Mouse (Mus musculus) bone marrow macrophage, adult 2 months (primary cell): ENCODE measurements around the gene Prex1. TPM values are rescaled to one million over a fixed set of nuclear protein-coding genes. Genes with fewer than 3 reads are reported as not detected.
"Not testable (repeated sequence)": the region's sequence is repeated elsewhere in the genome, so short reads cannot be mapped to it uniquely, and the experiment has no call there.

Experiments
- H3K27ac ChIP-seq: 2 replicates; pipeline ENCODE4 v1.5.1; 2012; ENCODE audit warnings: low read depth, low read length; ENCODE audit not compliant: insufficient read depth
- H3K4me1 ChIP-seq: 2 replicates; pipeline ENCODE4 v1.6.1; 2012; ENCODE audit warnings: low read length; ENCODE audit not compliant: control insufficient read depth, insufficient read depth
- H3K4me3 ChIP-seq: 2 replicates; pipeline ENCODE4 v1.5.1; 2012; ENCODE audit warnings: mild to moderate bottlenecking, low read length, moderate library complexity; ENCODE audit not compliant: insufficient read depth
- CTCF ChIP-seq: IDR thresholded peaks from 2 replicates; pipeline ENCODE4 v1.5.1; 2012; ENCODE audit warnings: low read depth, mild to moderate bottlenecking, low read length, moderate library complexity
- POLR2A ChIP-seq: IDR thresholded peaks from 2 replicates; pipeline ENCODE4 v1.6.1; 2012; ENCODE audit warnings: mild to moderate bottlenecking, low read depth, low read length, borderline replicate concordance
- polyA plus RNA-seq: library from polyadenylated mRNA; stranded (reverse); fragments of >200 nt; gene quantifications from 2 replicates; pipeline ENCODE4 v1.2.4, GENCODE M21; 2012; ENCODE audit not compliant: missing spikeins, insufficient read depth, insufficient read length

Gene Prex1
- polyA plus RNA-seq, 1 experiment: 191 TPM

DNA sequence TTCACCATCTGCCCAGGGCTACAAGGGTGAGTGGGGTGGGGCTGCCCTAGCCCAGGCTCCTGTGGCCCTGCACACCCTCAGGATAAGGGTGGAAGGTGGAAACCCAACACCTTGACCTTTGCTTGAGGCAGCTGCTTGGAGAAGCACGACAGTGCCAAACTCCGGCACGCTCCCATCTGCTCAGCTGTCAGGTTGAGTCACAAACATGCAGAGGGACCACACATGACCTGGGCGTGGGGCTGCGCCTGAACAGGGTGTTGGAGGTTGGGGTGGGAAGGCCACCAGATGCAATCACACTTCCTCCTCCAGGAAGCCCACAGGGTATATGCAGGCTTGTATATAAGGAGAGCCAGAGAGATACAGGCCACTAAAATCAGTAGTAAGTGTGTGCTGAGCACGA, 26.8 kb upstream of the Prex1 start:
- no peak overlapping the region for H3K4me3 ChIP-seq
- TF ChIP-seq CTCF (no peak), POLR2A (no peak)
- no peak overlapping the region for H3K27ac ChIP-seq
- peaks cover 27% of the 10 kb centered on the region for H3K4me1 ChIP-seq

DNA sequence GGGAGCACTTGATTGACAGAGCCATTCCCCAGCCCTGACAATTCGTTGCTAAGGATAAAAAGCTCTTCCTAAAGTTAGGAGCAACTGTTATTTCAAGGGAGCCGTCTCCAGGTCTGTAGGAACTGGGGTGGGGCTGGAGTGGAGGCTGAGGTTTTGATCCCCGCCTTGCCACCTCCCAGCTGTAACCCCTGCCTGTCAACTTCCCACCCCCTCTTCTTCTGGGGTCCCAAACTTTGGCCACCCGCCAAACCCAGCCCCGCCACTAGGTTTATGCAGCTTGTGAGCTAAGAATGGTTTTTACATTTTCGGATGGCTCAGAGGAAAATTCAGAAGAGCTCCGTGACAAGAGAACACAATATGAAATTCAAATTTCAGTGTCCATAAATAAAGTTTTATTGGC, 23.7 kb upstream of the Prex1 start:
- no peak for TF ChIP-seq CTCF
- no peak for TF ChIP-seq POLR2A
- no peak overlapping the region for H3K4me3 ChIP-seq
- H3K27ac ChIP-seq: no peak overlapping the region
- H3K4me1 ChIP-seq: peaks cover 17% of the 10 kb centered on the region

DNA sequence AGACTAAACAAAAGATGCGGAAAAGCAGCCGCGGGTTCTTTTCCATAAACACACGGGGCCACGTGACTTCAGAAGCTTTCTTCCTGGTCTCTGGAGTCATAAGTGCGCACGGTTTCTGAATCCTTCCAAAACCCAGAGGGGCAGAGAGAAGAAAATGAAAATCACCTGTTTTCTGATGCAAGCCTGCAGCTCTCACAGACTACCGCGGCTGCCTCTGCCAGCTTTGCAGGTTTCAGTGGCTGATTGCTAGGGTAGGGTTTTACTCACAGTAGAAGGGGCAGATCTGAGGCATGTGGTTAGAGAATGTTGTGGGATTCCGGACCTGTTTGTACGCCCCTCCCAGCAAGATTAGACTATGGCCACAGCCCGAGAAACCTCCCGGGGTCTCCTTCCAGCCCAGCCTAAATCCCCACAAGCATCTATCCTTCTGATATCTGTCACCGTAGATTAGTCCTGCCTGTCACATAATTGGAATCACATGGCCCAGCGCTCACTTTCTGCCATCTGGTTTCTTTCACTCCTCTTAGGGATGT, 21.9 kb upstream of the Prex1 start:
- TF ChIP-seq CTCF (no peak), POLR2A (no peak)
- no peak overlapping the region for H3K4me3 ChIP-seq
- H3K4me1 ChIP-seq: peaks cover 28% of the 10 kb centered on the region
- H3K27ac ChIP-seq: no peak overlapping the region

DNA sequence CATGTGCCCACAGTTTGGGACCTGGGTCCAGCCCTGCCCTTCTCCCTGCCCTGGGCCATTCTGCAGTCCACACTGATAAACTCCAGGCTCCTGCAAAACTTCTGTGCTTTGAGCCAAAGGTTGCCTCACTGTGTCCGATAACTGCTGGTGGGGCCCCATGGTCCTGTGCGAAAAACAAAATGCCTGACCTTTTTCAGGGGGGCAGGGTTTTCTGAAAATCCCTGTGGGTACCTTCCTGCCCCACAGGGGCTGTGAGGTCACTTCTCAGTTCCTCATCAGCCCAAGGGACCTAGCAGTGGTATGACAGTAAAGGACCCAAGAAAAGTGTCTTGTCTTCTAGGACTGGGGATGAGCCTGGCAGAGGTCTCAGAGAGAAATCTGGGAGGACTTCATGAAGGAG, 19.2 kb upstream of the Prex1 start:
- no peak for TF ChIP-seq POLR2A
- TF ChIP-seq CTCF: no peak
- no peak overlapping the region for H3K4me3 ChIP-seq
- H3K4me1 ChIP-seq: peaks cover 37% of the 10 kb centered on the region
- H3K27ac ChIP-seq: no peak overlapping the region

DNA sequence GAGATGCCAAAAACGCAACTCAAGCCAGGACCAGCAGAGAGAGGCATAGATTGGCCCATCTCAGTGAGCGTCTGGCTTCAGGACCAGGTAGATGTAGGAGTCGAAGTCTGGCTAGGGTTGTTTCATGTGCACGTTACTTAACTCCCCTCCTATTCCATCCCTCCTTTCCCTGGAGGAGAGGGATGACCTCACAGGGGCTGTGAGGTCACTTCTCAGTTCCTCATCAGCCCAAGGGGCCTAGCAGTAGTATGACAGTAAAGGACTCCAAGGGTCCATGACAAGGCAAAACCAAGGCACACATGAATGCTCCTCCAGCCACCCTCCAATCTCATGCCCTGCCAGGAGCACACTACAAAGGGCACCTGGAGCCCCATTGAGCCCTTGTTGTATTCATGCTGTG, 18.5 kb upstream of the Prex1 start:
- Histone ChIP-seq H3K27ac (no peak overlapping the region), H3K4me1 (peaks cover 37% of the 10 kb centered on the region), H3K4me3 (no peak overlapping the region)
- TF ChIP-seq CTCF: no peak
- no peak for TF ChIP-seq POLR2A

DNA sequence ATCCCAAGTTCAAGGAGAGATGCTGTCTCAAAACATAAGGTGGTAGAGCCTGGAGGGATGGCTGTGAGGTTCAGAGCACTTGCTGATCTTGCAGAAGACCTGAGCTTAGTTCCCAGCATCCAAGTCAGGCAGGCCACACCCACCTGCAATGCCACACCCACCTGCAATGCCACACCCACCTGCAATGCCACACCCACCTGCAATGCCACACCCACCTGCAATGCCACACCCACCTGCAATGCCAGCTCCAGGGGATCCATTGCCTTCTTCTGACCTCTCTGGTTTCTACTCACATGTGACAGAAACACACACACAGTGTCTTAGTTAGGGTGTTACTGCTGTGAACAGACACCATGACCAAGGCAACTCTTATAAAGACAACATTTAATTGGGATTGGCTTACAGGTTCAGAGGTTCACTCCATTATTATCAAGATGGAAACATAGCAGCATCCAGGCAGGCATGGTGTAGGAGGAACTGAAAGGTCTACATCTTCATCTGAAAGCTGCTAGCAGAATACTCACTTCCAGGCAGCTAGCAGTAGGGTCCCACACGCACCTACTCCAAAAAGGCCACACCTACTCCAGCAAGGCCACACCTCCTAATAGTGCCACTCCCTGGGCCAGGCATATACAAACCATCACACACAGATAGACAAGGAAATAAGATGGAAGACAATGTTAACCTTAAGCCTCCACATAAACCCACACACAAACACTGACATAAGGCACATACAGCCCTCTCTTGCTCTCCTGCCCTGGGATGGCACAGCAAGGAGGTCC, 17.7 kb upstream of the Prex1 start:
- not testable (repeated sequence) for H3K27ac ChIP-seq
- peaks cover 40% of the 10 kb centered on the region for H3K4me1 ChIP-seq

DNA sequence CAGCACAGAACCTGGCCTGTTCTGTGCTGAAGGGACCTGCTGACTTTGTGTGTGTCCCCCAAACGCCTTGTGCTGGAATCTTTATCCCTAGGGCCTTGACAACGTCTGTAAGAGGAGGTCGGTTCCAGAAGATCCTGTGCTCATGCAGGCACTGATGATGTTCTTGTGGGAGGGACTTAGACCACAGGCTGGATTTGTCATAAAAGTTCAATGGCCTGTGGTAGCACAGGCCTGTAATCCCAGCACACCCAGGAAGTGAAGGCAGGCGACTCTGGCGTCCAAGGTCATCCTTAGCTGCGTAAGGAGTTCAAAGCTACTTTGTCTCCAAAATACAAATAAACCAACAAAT, 16.9 kb upstream of the Prex1 start:
- Histone ChIP-seq H3K4me3 (no peak overlapping the region; the same call in 1 of the 2 replicates), H3K4me1 (peaks cover 44% of the 10 kb centered on the region), H3K27ac (peak overlapping the region; percentile 70)
- TF ChIP-seq POLR2A (no peak), CTCF (no peak)

More for the DNA sequence above, 17.7 kb upstream of the Prex1 start:
- not testable (repeated sequence) for H3K4me3 ChIP-seq

DNA sequence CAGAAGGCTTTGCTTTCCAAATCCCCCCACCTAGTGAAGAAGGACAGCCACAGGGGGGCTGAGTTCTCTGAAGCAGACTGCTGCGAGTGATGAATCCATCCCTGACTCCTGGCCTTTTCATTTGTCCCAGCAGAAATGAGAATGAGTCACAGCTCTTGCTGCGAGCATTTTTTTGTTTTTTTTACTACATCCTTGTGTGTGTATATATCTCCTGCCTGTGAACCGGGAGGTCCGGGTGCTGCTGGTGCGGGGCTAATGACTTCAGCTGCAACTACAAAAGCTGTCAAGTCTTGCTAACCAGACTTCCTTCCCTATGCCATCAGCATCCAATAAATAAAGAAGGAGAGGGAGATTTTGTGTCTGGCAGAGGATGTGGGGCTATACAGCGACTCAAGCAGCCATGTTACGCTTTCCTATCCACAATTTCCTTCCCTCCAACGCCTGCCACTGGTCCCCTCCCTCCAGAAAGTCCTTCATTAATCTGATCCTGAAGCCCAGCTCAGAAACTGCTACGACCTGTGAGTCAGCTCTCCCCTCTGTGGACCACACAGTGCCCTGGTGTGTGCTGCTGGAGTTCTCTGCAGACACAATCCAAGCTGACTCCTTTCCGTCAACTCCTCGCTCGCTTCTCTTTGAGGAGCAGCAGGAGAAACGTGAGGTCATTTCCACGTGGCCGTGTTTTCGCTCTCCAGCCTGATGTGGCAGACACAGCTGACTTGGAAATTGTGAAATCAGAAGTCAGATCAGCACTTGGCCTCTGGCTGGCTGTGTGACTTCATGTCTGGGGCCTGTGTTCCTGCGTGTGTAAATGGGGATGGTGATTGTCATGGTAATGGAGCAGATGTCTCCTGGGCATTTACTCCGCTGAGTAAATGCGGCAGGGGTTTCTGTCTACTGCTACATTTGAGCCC, 16.3 kb upstream of the Prex1 start:
- Histone ChIP-seq H3K4me3 (peak overlapping the region; percentile 53), H3K4me1 (peaks cover 44% of the 10 kb centered on the region), H3K27ac (peak overlapping the region; percentile 89)
- TF ChIP-seq POLR2A (no peak), CTCF (no peak)

DNA sequence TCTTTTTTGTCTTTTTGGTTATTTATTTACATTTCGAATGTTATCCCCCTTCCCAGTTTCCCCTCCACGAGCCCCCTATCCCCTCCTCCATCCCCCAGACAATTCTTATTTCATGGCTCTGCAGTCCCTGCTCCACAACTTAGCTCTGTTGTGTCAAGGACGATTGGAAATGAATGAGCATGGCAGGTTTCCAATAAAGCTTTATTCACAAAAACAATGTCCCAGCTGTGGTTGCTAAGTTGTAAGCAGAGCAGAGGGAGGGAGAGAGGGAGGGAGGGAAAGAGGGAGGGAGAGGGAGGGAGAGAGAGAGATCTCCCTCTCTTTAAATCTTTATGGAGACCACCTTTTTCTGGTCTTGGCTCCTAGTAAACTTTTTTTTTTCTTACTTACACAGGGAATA, 15.4 kb upstream of the Prex1 start:
- Histone ChIP-seq H3K27ac (no peak overlapping the region), H3K4me1 (peaks cover 44% of the 10 kb centered on the region), H3K4me3 (no peak overlapping the region)
- TF ChIP-seq CTCF: no peak
- no peak for TF ChIP-seq POLR2A

DNA sequence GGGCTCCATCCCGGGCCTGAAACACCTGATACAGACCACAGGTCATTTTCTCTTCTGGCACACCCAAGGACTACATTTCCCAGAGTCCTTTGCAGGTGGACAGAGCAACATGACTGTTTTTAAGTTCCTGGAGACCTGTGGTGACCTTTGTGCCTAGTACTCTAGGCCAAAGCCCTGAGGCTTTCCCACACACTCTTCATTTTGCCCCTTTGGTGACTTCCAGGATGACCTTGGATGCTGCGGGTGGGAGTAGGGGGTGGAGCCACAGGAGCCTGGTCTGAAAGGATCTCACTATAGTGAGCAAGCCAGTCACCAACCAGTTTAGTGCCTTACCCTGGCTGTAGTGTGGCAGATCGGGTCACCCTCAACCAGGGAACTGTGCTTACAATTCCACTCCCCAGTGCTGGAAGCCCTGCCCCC, 14.6 kb upstream of the Prex1 start:
- H3K4me1 ChIP-seq: peaks cover 44% of the 10 kb centered on the region
- no peak overlapping the region for H3K4me3 ChIP-seq
- no peak overlapping the region for H3K27ac ChIP-seq
- no peak for TF ChIP-seq CTCF
- no peak for TF ChIP-seq POLR2A
